Mouse (Mus musculus): ENCODE data around the gene Gm28053.

The Gm28053 gene

GRCm38 (mm10) chr6:48692962-48693361 lies 25.4 kb upstream of the Gm28053 start:
- DNase-seq (ENCODE audit: low spot score), result no peak

GRCm38 (mm10) chr6:48696830-48697554 lies 21.4 kb upstream of the Gm28053 start:
- no peak for DNase-seq (ENCODE audit: low spot score)

GRCm38 (mm10) chr6:48697555-48697930 lies 20.9 kb upstream of the Gm28053 start:
- DNase-seq (ENCODE audit: low spot score), result no peak

GRCm38 (mm10) chr6:48698066-48698856 lies 20.1 kb upstream of the Gm28053 start:
- no peak for DNase-seq (ENCODE audit: low spot score)

- no peak for DNase-seq (ENCODE audit: low spot score)
These were observed 19.5 kb upstream of the Gm28053 start for GRCm38 (mm10) chr6:48698888-48699287.

GRCm38 (mm10) chr6:48700251-48701075 lies 17.9 kb upstream of the Gm28053 start:
- no peak for DNase-seq (ENCODE audit: low spot score)

GRCm38 (mm10) chr6:48702146-48702545 lies 16.3 kb upstream of the Gm28053 start:
- no peak for DNase-seq (ENCODE audit: low spot score)

- DNase-seq (ENCODE audit: low spot score), result no peak
These were observed 15.8 kb upstream of the Gm28053 start for GRCm38 (mm10) chr6:48702601-48703000.

- DNase-seq (ENCODE audit: low spot score), result no peak
These were observed 14.3 kb upstream of the Gm28053 start for GRCm38 (mm10) chr6:48704146-48704545.

- no peak for DNase-seq (ENCODE audit: low spot score)
These were observed 12.3 kb upstream of the Gm28053 start for GRCm38 (mm10) chr6:48706130-48706529.

- DNase-seq (ENCODE audit: low spot score), result no peak
These were observed 1.9 kb downstream of the Gm28053 start for GRCm38 (mm10) chr6:48720326-48720725.

- DNase-seq (ENCODE audit: low spot score), result no peak
These were observed 5.1 kb downstream of the Gm28053 start for GRCm38 (mm10) chr6:48723468-48723867.

GRCm38 (mm10) chr6:48725476-48725875 lies 7.1 kb downstream of the Gm28053 start:
- DNase-seq (ENCODE audit: low spot score), result no peak

GRCm38 (mm10) chr6:48727761-48728160 lies 9.4 kb downstream of the Gm28053 start:
- DNase-seq (ENCODE audit: low spot score), result no peak

- DNase-seq (ENCODE audit: low spot score), result no peak
These were observed 14.5 kb downstream of the Gm28053 start for GRCm38 (mm10) chr6:48732864-48733304.

GRCm38 (mm10) chr6:48733660-48734059 lies 15.3 kb downstream of the Gm28053 start:
- DNase-seq (ENCODE audit: low spot score), result no peak

GRCm38 (mm10) chr6:48737053-48737452 lies 18.6 kb downstream of the Gm28053 start:
- DNase-seq (ENCODE audit: low spot score), result no peak

- no peak for DNase-seq (ENCODE audit: low spot score)
These were observed 19.3 kb downstream of the Gm28053 start for GRCm38 (mm10) chr6:48737688-48738087.

GRCm38 (mm10) chr6:48738961-48739779 lies 20.8 kb downstream of the Gm28053 start, which contains the start of gene Gimap1:
TSS of gene Gimap1 (plus strand) at chr6:48739054.
- DNase-seq (ENCODE audit: low spot score), result no peak

GRCm38 (mm10) chr6:48739780-48740055 lies 21.3 kb downstream of the Gm28053 start:
- no peak for DNase-seq (ENCODE audit: low spot score)

GRCm38 (mm10) chr6:48740501-48741169 lies 22.2 kb downstream of the Gm28053 start:
- no peak for DNase-seq (ENCODE audit: low spot score)

Measured in ovary, adult 18-20 months (tissue).